Mouse (Mus musculus): ENCODE results near the gene Farp1. TPM values are rescaled to one million over a fixed set of nuclear protein-coding genes. Genes with fewer than 3 reads are reported as not detected.

Farp1 gene
- polyA plus RNA-seq, 1 experiment from 2014 or later, result 19.1 TPM

- no peaks in the 10 kb centered on the region for H3K9me3 ChIP-seq (ENCODE audit: control insufficient read depth, low read length)
- peaks cover 2 to 6% of the 10 kb centered on the region in 2 experiments; a peak in 3 of 4 replicates for H3K4me1 ChIP-seq (ENCODE audit: control insufficient read depth in 2 of 2, insufficient read depth in 2 of 2, low read length in 2 of 2)
- ATAC-seq (ENCODE audit: insufficient number of reproducible peaks, insufficient read depth, low FRiP score, low read depth), result no peak
- H3K27me3 ChIP-seq (ENCODE audit: control insufficient read depth, insufficient read depth, low read length), result no peaks in the 10 kb centered on the region
- no peak overlapping the region for H3K27ac ChIP-seq (replicated peaks in 1 of 2; ENCODE audit: control insufficient read depth in 1 of 2, insufficient read depth in 1 of 2, low read depth in 2 of 2, low read length in 2 of 2)
- H3K4me2 ChIP-seq (ENCODE audit: low read length), result no peak overlapping the region
- 91% methylated on average over 8 of the region's 8 CpGs for WGBS
- no peak overlapping the region for H3K9ac ChIP-seq (ENCODE audit: low read length)
- H3K4me3 ChIP-seq (ENCODE audit: control insufficient read depth in 1 of 2, insufficient read depth in 1 of 2, low read depth in 1 of 2, low read length in 2 of 2), result no peak overlapping the region
- H3K36me3 ChIP-seq (ENCODE audit: control insufficient read depth, insufficient read depth, low read length), result peaks cover 76% of the 10 kb centered on the region
Measured at GRCm38 (mm10) chr14:121291881-121292280, 256.9 kb downstream of the Farp1 start.

GRCm38 (mm10) chr14:121292391-121292790 is 257.4 kb downstream of the Farp1 start:
- Histone ChIP-seq H3K9me3 (ENCODE audit: control insufficient read depth, low read length) (no peaks in the 10 kb centered on the region), H3K4me2 (ENCODE audit: low read length) (no peak overlapping the region), H3K27me3 (ENCODE audit: control insufficient read depth, insufficient read depth, low read length) (no peaks in the 10 kb centered on the region), H3K4me3 (ENCODE audit: control insufficient read depth in 1 of 2, insufficient read depth in 1 of 2, low read depth in 1 of 2, low read length in 2 of 2) (no peak overlapping the region), H3K4me1 (ENCODE audit: control insufficient read depth in 2 of 2, insufficient read depth in 2 of 2, low read length in 2 of 2) (peaks cover 2 to 6% of the 10 kb centered on the region in 2 experiments; a peak in 3 of 4 replicates), H3K27ac (replicated peaks in 1 of 2; ENCODE audit: control insufficient read depth in 1 of 2, insufficient read depth in 1 of 2, low read depth in 2 of 2, low read length in 2 of 2) (no peak overlapping the region), H3K9ac (ENCODE audit: low read length) (no peak overlapping the region), H3K36me3 (ENCODE audit: control insufficient read depth, insufficient read depth, low read length) (peaks cover 76% of the 10 kb centered on the region)
- no peak for ATAC-seq (ENCODE audit: insufficient number of reproducible peaks, insufficient read depth, low FRiP score, low read depth)
- 91% methylated on average over 3 of the region's 3 CpGs for WGBS

GRCm38 (mm10) chr14:121294484-121294883 is 259.5 kb downstream of the Farp1 start:
- Histone ChIP-seq H3K27me3 (ENCODE audit: control insufficient read depth, insufficient read depth, low read length) (no peaks in the 10 kb centered on the region), H3K27ac (replicated peaks in 1 of 2; ENCODE audit: control insufficient read depth in 1 of 2, insufficient read depth in 1 of 2, low read depth in 2 of 2, low read length in 2 of 2) (no peak overlapping the region), H3K36me3 (ENCODE audit: control insufficient read depth, insufficient read depth, low read length) (peaks cover 80% of the 10 kb centered on the region), H3K4me1 (ENCODE audit: control insufficient read depth in 2 of 2, insufficient read depth in 2 of 2, low read length in 2 of 2) (peaks cover 0 to 3% of the 10 kb centered on the region in 2 experiments; a peak in 1 of 4 replicates), H3K4me2 (ENCODE audit: low read length) (no peak overlapping the region), H3K4me3 (ENCODE audit: control insufficient read depth in 1 of 2, insufficient read depth in 1 of 2, low read depth in 1 of 2, low read length in 2 of 2) (no peak overlapping the region), H3K9me3 (ENCODE audit: control insufficient read depth, low read length) (no peaks in the 10 kb centered on the region), H3K9ac (ENCODE audit: low read length) (no peak overlapping the region)
- no peak for ATAC-seq (ENCODE audit: insufficient number of reproducible peaks, insufficient read depth, low FRiP score, low read depth)
- WGBS, result 48% methylated on average over 12 of the region's 12 CpGs

GRCm38 (mm10) chr14:121297103-121297502 is 262.1 kb downstream of the Farp1 start:
- no peaks in the 10 kb centered on the region for H3K27me3 ChIP-seq (ENCODE audit: control insufficient read depth, insufficient read depth, low read length)
- H3K4me1 ChIP-seq (ENCODE audit: control insufficient read depth in 2 of 2, insufficient read depth in 2 of 2, low read length in 2 of 2), result 0 out of 4 replicates have a peak, but pooled peaks cover 0 to 3% of the 10 kb centered on the region in 2 experiments
- H3K4me3 ChIP-seq (ENCODE audit: control insufficient read depth in 1 of 2, insufficient read depth in 1 of 2, low read depth in 1 of 2, low read length in 2 of 2), result no peak overlapping the region
- H3K9ac ChIP-seq (ENCODE audit: low read length), result no peak overlapping the region
- H3K9me3 ChIP-seq (ENCODE audit: control insufficient read depth, low read length), result no peaks in the 10 kb centered on the region
- ATAC-seq (ENCODE audit: insufficient number of reproducible peaks, insufficient read depth, low FRiP score, low read depth), result no peak
- no peak overlapping the region for H3K4me2 ChIP-seq (ENCODE audit: low read length)
- WGBS, result 92% methylated on average over 6 of the region's 6 CpGs
- H3K36me3 ChIP-seq (ENCODE audit: control insufficient read depth, insufficient read depth, low read length), result peaks cover 87% of the 10 kb centered on the region
- no peak overlapping the region for H3K27ac ChIP-seq (replicated peaks in 1 of 2; ENCODE audit: control insufficient read depth in 1 of 2, insufficient read depth in 1 of 2, low read depth in 2 of 2, low read length in 2 of 2)

GRCm38 (mm10) chr14:121298537-121298936 is 263.5 kb downstream of the Farp1 start:
- Histone ChIP-seq H3K9ac (ENCODE audit: low read length) (no peak overlapping the region), H3K27me3 (ENCODE audit: control insufficient read depth, insufficient read depth, low read length) (no peaks in the 10 kb centered on the region), H3K4me3 (ENCODE audit: control insufficient read depth in 1 of 2, insufficient read depth in 1 of 2, low read depth in 1 of 2, low read length in 2 of 2) (no peak overlapping the region), H3K9me3 (ENCODE audit: control insufficient read depth, low read length) (no peaks in the 10 kb centered on the region), H3K4me1 (ENCODE audit: control insufficient read depth in 2 of 2, insufficient read depth in 2 of 2, low read length in 2 of 2) (peaks cover 0 to 5% of the 10 kb centered on the region in 2 experiments; a peak in 2 of 4 replicates), H3K36me3 (ENCODE audit: control insufficient read depth, insufficient read depth, low read length) (peaks cover 80% of the 10 kb centered on the region), H3K27ac (replicated peaks in 1 of 2; ENCODE audit: control insufficient read depth in 1 of 2, insufficient read depth in 1 of 2, low read depth in 2 of 2, low read length in 2 of 2) (no peak overlapping the region), H3K4me2 (ENCODE audit: low read length) (no peak overlapping the region)
- 84% methylated on average over 5 of the region's 5 CpGs for WGBS
- ATAC-seq (ENCODE audit: insufficient number of reproducible peaks, insufficient read depth, low FRiP score, low read depth), result no peak

- Histone ChIP-seq H3K9ac (ENCODE audit: low read length) (no peak overlapping the region), H3K9me3 (ENCODE audit: control insufficient read depth, low read length) (no peaks in the 10 kb centered on the region), H3K36me3 (ENCODE audit: control insufficient read depth, insufficient read depth, low read length) (peaks cover 74% of the 10 kb centered on the region), H3K27ac (replicated peaks in 1 of 2; ENCODE audit: control insufficient read depth in 1 of 2, insufficient read depth in 1 of 2, low read depth in 2 of 2, low read length in 2 of 2) (no peak overlapping the region), H3K27me3 (ENCODE audit: control insufficient read depth, insufficient read depth, low read length) (no peaks in the 10 kb centered on the region), H3K4me1 (ENCODE audit: control insufficient read depth in 2 of 2, insufficient read depth in 2 of 2, low read length in 2 of 2) (peaks cover under 1 to 10% of the 10 kb centered on the region in 2 experiments; a peak in 3 of 4 replicates), H3K4me2 (ENCODE audit: low read length) (no peak overlapping the region), H3K4me3 (ENCODE audit: control insufficient read depth in 1 of 2, insufficient read depth in 1 of 2, low read depth in 1 of 2, low read length in 2 of 2) (no peak overlapping the region)
- no peak for ATAC-seq (ENCODE audit: insufficient number of reproducible peaks, insufficient read depth, low FRiP score, low read depth)
- WGBS, result 82% methylated on average over 9 of the region's 9 CpGs
Measured at GRCm38 (mm10) chr14:121299093-121299492, 264.1 kb downstream of the Farp1 start.

- no peak overlapping the region for H3K27ac ChIP-seq (replicated peaks in 1 of 2; ENCODE audit: control insufficient read depth in 1 of 2, insufficient read depth in 1 of 2, low read depth in 2 of 2, low read length in 2 of 2)
- no peak for ATAC-seq (ENCODE audit: insufficient number of reproducible peaks, insufficient read depth, low FRiP score, low read depth)
Measured at GRCm38 (mm10) chr14:121304523-121304922, 269.5 kb downstream of the Farp1 start.

More at GRCm38 (mm10) chr14:121304523-121304922, 269.5 kb downstream of the Farp1 start:
- H3K27me3 ChIP-seq (ENCODE audit: control insufficient read depth, insufficient read depth, low read length), result no peaks in the 10 kb centered on the region
- H3K9ac ChIP-seq (ENCODE audit: low read length), result no peak overlapping the region
- no peak overlapping the region for H3K4me3 ChIP-seq (ENCODE audit: control insufficient read depth in 1 of 2, insufficient read depth in 1 of 2, low read depth in 1 of 2, low read length in 2 of 2)
- no peak overlapping the region for H3K4me2 ChIP-seq (ENCODE audit: low read length)
- H3K4me1 ChIP-seq (ENCODE audit: control insufficient read depth in 2 of 2, insufficient read depth in 2 of 2, low read length in 2 of 2), result peaks cover 11 to 35% of the 10 kb centered on the region in 2 experiments
- WGBS, result 36% methylated on average over 7 of the region's 7 CpGs
- no peaks in the 10 kb centered on the region for H3K9me3 ChIP-seq (ENCODE audit: control insufficient read depth, low read length)
- peaks cover 46% of the 10 kb centered on the region for H3K36me3 ChIP-seq (ENCODE audit: control insufficient read depth, insufficient read depth, low read length)

All from heart, embryonic 14.5 days (tissue).